Mouse (Mus musculus): ENCODE results near the gene Kcnj14.

The Kcnj14 gene

DNA sequence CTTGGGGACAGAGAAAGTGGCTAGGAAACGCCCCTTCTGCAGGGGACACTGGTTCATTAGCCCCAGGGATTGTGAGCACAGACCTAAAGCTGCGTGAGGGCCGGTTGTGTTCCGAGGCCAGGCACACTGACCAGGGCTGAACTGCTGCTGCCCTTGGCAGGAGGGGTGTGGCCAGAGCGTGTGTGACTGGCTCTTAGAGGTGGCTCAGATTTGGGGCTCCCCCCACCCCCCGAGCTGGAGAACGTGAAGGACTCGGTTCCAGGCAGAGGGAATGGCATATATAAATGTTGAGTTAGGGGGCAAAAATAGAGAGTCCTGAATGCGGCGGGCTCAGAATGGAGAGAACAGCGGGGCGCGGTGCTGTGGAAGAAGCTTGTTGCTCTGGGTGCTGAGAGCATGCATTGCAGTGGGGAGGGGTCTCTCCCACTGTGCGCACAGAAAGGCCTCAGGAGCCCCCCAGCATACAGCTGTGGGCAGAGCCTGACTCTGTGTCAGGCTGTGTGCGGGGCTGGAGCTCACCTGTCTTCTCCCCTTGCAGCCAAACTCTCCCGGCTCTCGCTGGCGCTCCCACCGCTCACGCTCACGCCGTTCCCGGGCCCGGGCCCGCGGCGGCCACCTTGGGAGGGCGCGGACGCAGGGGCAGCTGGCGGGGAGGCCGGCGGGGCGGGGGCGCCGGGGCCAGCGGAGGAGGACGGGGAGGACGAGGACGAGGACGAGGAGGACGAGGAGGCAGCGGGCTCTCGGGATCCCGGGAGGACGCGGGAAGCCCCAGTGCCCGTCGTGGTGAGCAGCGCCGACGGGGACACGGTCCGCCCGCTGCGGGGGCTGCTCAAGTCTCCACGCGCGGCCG lies 26.7 kb downstream of the Kcnj14 start:
- peak; percentile 58 for DNase-seq (ENCODE audit: low spot score)

DNA sequence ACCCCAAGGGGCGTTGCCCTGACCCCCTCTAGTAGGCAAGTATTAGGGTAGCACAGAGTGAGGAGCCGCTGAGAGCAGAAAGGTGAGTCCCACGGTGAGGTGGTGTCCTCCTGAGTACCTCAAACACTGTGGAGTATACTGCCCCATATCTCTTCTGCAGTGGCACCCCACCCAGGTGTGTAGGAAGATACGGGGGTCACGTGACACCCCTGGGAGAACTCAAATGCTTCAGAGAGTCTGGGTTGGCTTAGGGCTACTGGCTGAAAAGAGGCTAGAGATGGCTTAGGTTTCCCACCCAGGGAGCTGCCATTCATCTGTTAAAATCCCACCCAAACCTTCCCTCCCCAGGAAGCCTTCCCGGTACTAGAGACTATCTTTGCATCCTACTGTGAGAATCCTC lies 27.6 kb downstream of the Kcnj14 start:
- DNase-seq (ENCODE audit: low spot score) = no peak

DNA sequence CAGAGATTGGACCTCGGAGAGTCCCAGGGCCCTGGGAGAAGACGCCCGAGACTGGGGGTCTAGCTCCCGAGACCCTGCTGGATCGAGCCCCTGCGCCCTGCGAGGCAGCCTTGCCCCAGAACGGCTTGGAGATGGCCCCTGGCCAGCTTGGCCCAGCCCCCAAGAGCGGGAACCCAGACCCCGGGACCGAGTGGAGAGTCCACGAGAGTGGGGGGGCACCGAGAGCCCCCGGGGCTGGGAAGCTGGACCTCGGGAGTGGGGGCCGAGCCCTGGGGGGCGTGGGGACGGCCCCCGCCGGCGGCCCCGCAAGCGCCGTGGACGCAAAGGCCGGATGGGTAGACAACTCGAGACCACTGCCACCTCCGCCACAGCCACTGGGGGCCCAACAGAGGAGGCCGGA lies 29.6 kb downstream of the Kcnj14 start:
- DNase-seq (ENCODE audit: low spot score) = no peak

DNA sequence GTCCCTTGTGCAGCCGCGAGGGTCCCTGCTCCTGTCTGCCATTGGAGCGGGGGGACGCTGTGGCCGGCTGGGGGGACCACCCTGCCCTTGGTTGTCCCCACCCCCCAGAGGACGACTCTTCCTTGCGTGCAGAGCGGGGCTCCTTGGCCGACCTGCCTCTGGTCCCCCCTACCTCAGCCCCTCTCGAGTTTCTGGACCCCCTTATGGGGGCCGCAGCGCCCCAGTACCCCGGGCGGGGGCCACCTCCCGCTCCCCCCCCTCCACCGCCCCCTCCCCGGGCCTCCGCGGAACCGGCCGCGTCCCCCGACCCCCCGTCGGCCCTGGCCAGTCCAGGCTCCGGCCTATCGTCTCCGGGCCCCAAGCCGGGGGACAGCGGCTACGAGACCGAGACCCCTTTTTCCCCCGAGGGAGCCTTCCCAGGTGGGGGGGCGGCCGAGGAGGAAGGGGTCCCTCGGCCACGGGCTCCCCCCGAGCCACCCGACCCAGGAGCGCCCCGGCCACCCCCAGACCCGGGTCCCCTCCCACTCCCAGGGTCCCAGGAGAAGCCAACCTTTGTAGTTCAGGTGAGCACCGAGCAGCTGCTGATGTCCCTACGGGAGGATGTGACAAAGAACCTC lies 30.5 kb downstream of the Kcnj14 start:
- no peak for DNase-seq (ENCODE audit: low spot score)

DNA sequence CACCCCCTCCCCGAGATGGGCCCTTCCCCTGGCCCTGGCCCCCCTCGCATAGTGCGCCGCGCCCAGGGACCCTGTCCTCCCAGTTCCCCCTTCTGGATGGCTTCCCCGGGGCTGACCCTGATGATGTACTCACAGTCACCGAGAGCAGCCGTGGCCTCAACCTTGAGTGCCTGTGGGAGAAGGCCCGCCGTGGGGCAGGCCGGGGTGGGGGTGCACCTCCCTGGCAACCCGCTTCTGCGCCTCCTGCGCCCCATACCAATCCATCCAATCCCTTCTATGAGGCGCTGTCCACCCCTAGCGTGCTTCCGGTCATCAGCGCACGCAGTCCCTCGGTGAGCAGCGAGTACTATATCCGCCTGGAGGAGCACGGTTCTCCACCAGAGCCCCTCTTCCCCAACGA lies 31.3 kb downstream of the Kcnj14 start:
- no peak for DNase-seq (ENCODE audit: low spot score)

DNA sequence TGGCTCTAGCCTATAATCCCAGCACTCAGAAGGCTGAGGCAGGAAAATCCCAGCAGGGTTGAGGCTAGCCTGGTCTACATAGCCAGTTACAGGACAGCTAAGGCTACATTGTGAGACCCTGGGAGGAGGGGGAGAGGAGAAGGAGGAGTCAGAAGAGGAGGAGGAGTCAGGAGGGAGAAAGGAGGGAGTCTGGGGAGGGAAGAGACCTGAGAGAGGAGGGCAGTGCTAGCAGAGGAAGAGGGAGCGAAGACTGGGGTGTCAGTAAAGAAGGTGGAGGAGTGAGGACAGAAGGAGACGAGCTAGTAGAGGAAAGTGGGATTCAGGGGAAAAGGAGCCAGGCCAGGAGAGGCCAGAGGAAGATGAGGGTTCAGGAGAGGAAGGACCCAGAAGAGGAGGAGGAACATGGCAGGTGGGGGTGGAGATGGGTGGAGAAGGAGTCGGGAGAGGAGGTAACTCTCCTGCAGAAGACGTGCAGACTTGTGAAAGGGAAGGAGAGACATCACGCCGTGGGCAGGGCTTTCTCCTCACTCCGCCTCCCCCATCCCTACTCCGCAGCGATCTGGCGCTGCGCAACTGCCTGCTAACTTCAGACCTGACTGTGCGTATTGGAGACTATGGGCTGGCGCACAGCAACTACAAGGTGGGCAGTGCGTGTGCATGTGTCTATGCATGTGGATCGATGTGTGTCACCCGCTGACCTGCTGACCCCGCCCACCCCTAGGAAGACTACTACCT lies 32.7 kb downstream of the Kcnj14 start:
- DNase-seq (ENCODE audit: low spot score) = no peak

DNA sequence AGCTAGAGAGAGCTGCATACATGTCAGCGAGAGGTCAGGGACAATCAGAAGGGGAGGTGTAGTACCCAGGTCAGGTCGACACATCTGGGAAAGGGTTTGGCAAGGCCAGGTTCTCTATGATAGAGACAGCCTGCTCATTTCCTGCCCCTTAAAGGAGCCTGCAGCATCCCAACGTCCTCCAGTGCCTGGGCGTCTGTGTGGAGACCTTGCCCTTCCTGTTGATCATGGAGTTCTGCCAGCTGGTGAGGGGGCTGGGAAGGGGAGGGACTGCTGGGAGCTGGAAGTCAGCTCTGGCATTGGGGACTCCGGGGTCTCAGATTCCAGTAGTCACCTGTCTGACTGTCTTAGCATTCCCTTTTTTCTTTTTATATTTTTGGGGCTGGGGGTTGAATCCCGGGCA lies 33.9 kb downstream of the Kcnj14 start:
- DNase-seq (ENCODE audit: low spot score) = no peak

DNA sequence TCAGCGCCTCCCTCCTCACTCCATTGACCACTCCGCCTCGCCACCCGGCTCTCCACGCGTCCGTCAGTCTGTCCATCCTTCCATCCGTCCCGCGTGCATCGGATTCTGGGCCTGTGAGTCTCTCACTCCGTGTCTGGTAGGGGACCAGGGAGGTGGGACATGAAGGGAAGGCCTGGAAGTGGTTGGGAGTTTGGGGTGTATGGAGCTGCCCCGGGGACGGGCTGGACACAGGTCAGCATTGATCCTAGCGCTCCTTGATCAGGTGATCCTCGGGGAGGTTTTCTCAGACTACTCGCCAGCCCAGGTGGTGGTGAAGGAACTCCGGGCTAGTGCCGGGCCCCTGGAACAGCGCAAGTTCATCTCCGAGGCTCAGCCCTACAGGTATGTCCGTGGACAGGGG lies 36.9 kb downstream of the Kcnj14 start:
- no peak for DNase-seq (ENCODE audit: low spot score)

DNA sequence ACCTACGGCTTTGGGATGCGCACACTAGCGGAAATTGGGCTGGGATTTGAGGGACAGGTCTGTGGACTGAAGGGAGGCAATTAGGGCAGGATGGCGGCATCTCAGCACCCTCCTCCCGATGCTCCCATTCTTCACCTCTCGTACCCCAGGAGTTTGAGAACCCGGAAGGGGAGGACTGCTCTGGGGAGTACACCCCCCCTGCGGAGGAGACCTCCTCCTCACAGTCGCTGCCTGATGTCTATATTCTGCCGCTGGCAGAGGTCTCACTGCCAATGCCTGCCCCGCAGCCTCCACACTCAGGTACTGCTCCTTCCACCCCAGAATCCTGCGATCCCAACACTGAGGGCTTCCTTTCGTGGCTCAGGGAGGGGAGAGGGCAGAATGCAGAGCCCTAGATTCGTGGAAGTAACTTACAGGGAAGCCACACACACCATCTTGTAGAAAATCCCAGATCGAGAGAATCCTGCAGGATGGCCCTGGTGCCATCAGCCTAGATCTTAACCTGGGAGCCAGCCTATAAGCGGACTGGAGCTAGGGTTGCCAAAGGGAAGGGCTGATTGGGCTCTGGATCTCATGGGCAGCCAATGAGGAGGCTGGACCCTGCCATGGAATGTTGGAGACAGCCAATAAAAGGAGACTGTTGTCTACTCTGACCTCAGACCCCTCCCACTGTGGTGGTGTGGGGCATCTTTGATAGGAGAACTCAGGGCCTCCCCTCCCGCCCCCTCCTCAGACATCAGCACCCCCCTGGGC lies 37.7 kb downstream of the Kcnj14 start:
- no peak for DNase-seq (ENCODE audit: low spot score)

DNA sequence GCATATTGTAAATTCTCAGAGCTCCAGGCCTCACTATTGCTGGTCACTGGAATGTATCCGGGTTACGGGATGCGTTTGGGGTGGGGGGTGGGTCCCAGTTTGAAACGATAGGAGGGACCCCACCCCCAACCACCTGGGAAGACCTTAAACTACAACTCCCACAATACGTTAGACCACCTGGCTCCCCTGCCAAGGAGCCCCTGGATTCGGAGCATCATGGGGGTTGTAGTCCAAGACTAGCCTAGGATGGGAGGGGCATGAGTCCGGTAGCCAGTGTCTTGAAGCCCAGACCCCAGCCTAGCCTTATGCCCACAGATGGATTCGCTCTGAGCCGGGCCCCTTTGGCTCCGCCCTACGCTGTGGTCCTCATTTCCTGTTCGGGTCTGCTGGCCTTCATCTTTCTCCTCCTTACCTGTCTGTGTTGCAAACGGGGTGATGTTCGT lies 38.4 kb downstream of the Kcnj14 start:
- peak; percentile 53 for DNase-seq (ENCODE audit: low spot score)

DNA sequence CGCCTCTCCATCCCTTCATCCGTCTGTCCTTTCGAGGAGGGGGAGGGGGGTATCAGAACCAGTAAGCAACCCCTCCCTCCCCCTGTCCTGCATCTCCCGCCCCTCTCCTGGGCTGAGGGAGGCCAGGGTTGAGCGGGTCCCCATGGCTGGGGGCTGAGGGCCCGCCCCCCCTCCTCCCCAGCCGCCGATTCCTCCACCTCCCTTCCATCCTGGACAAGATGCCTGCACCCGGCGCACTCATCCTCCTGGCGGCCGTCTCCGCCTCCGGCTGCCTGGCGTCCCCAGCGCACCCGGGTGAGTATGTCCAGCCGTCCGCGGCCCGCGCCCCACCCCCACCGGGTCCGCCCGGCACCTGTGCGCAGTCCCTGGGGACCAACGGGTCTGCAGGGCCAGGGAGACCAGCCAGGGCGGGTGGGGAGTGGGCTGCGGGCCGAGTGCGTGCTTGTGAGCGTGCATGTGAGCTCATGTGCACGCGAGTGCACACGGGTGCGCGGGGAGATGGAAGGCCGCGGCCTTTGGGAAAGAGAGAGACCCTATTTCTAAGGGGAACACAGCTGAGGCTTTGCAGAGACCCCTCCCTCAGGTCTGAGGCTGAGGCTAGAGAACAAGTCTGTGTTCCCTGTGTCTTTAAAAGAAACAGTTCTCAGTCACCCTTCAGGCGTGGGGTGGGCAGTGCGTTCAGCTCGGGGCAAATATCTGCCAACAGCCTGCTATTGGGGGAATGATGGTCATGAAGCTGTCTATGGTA lies 39.0 kb downstream of the Kcnj14 start:
- peak; percentile 73 for DNase-seq (ENCODE audit: low spot score)

DNA sequence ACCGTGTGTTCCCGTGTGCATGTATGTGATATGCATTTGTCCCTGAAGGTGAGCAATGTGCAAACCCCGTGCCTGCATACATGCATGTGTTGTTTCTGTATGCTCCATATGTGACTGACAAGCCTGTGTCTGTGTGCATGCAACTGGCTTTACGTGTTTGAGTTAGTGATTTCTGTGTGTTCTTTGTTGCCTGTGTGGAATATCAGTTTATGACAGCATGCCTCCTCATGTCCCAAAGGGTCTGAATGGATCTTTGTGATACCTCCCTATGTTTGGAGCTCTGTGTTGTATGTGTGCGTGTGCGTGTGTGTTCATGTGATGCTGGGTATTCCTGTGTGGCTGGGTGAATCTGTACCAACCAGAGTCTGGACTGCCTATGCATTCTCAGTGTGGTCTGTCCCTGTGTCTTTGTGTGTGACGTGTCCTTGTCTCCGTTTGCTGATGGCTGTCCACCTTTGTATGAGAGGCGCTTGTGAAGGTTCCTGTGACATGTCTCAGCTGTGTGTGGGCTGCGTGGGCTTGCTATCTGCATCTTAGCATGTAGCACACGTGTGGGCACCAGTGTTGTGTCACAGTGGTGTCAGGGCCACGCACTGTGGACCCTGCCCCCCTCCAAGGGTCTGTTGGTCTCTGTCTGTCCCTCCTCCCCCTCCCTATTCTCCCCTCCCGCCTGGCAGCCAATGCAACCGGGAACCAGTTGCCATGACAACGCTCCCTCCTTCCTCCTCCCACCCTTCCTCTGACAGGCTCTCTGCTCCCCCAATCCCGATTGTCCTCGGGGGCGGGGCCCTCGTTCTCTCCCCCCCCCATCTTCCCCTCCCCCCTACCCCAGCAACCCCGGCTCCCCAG lies 39.8 kb downstream of the Kcnj14 start, which contains the start of gene Sult2b1:
Sult2b1 (minus strand) TSS at position 146 of the 849 bp plus-strand sequence.
- DNase-seq (ENCODE audit: low spot score) = peak; percentile 76

DNA sequence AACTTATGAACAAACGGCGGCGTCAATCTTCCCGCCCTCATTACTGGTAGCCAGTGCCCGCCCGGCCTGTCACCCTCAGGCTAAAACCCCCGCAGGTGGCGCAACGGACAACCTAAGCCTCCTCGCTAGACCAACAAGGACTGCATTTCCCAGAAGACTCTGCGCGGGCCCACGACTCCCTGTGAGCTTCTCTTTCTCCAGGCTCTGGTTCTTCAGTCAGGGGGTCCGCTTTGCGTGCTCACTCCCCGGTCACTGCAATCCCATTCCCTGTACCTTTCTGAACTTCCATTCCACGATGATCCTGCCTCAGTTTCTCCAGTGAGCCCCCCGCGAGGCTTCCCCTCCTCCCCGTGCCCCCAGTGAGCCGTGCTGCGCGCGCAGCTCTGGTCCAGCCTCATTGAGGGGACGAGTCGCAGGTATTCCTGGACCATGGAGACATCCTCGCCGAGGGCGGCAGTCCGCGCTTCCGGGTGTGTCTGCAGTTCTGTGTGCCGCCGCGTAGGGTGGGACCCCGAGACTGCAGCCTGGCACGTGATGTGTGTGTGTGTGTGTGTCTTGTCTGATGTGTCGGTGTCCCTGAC lies 41.0 kb downstream of the Kcnj14 start, which contains the start of gene Lmtk3:
Lmtk3 (plus strand) TSS at position 228 of the 581 bp plus-strand sequence.
- DNase-seq (ENCODE audit: low spot score) = peak; percentile 77

DNA sequence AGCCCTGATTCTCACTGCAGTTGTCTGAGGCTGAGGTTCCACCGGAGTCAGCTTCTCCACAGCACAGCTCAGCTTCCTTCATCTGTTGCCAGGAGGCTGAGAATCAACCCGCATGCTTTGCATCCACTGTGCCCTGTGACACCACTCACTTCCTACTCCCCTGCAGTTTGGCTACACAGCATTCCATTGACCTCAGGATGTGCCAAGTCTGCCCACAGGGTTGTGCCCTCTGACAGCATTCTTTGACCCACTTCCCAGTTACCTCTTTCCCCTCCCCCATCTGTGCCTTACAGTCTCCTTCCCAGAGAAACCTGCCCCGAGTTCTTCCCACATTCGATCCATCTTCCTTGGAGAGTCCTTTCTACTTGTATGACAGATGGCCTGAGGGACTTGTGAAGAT lies 42.3 kb downstream of the Kcnj14 start:
- DNase-seq (ENCODE audit: low spot score) = no peak

DNA sequence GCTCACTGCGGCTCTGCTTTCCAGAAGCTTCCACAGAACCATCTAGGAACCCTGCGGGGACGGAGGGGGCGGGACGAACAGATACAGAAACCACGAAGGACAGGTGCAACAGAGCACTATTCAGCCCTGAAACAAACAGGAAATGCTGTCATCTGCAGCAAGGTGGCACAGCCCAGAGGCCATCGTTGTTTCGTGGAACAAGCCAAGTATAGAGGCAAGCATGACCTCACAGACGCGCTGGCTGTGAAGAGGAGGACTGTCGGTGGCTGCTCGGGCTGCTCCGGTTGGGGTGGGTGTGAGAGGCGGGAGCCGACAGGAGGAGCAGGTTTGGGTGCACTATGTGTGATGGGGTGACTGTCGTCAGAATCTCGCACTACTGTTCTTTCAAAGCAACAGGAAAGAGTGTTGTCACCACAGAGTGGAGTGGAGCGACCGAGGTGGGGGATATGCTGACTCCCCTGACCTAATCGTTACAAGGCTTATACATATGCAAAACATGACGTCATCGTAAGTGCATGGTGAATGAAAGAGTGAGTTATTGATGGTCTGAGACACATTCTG lies 45.4 kb downstream of the Kcnj14 start:
- DNase-seq (ENCODE audit: low spot score) = no peak

DNA sequence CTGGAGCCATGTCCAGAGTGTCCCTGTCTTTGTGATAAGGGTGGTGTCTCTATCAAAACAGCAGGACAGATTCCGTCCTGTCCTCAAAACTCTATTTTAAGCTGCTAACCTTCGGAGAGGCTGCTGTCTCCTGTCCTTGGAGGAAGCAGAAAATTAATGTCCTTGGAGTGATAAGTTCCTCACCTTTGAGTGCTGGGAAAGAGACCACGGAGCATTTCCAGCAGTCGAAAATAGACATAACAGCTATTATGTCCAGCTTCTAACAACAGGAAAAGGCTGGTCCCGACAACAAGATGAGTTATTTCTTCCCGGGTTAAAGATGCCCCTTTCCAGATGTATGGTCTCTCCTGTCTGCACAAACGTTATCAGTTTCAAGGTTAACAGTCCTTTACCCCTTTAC lies 49.3 kb downstream of the Kcnj14 start:
- DNase-seq (ENCODE audit: low spot score) = no peak

DNA sequence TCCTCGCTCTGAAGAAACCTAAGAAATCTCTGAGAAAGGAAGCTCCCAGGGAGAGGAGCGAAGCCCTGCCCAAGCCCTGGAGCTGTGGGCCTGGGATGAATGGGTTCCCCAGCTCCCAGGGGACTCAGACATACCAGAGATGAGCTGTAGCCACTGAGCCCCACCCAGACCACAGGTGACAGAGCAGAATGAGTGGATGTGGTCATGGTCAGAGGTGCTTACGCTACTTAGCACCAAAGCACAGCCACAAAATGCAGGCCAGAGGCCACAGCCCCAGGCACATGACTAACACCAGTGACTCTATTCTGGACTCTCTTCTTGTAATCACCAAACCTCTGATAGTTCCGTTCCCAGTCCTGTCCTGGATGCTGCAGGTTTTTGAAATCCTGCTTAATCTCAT lies 53.5 kb downstream of the Kcnj14 start:
- no peak for DNase-seq (ENCODE audit: low spot score)

DNA sequence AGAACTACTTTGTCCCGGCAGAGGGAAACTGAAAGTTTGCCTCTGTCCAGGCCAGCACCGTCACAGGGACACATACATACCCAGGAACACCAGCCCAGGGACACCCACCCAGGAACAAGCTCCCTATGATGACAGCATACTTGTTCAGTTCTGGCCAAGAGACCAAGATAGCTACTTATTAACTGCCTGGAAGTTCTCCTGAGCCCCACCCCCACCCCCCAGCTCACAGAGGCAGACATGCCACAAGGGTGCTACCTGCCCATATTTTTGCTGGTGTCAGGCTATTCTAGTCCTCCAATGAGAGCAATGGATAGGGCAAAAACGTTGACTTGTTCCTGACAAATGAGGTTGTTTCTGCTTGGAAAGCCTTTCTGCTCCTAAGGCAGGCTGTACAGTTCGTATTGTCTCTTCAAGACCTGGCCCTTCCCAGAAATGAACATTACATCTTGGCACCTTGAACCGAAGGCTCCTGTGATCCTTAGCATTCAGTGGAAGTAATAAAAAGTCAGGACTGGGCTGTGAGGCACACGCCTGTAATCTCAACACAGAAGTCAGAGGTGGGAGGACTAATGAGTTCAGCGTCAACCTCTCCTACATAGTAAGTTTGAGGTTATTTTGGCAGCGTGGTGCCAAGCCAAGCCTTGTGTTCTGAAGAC lies 54.0 kb downstream of the Kcnj14 start:
- DNase-seq (ENCODE audit: low spot score) = no peak

DNA sequence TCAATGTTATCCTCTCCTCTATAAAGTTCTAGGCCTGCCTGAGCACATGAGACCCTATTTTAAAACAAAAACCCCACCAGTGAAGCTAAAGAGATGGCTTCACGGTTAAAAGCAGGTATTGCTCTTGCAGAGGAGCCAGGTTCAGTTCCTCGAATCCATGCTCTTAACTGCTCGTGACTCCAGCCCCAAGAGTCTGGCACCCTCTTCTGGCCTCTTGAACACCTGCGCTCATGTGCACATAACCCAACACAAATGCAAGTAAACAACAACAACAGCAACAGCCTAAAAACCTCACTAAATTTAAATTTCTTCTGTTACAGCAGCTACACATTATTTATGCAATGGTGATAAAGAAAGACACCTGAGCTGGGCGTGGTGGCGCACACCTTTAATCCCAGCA lies 57.1 kb downstream of the Kcnj14 start:
- DNase-seq (ENCODE audit: low spot score) = no peak

Data from testis, postnatal 10 days (tissue).